Mouse (Mus musculus): Measurements from ENCODE around the gene Dact3. TPM values are rescaled to one million over a fixed set of nuclear protein-coding genes. Genes with fewer than 3 reads are reported as not detected.

The Dact3 gene
- total RNA-seq, 2 experiments from 2014 or later = not detected

DNA sequence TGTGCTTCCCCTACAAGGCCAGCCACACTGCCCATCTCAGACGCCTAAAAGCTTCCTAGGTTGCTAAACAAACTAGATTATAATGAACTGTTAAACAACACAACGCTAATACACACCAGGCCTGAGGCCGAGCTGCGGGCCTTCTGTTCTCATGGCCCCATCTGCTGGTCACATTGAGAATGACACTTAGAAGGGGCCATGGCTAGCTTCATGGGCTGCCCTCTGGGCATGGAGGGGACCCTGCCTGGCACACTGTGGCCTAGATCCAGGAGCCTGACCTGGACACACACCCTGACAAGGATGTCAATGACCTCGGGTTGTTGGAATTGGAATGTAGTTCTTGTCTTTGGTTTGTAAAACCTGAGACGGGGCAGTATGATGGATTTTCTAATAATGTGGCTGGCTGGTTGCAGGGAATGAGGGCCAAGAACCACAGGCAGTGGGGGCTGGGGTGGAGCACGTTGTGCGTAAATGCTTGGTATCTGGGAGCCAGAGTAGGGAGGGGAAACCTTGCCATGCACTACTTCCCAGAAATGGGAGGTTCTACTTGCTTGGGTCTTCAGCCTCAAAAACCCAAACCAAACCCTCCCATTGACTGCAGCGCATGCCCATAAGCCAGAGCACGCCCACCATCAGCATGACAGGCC is 38.8 kb downstream of the Dact3 start:
- ATAC-seq (replicated peaks; ENCODE audit: low FRiP score, poor library complexity, severe bottlenecking) = peak; percentile 83

DNA sequence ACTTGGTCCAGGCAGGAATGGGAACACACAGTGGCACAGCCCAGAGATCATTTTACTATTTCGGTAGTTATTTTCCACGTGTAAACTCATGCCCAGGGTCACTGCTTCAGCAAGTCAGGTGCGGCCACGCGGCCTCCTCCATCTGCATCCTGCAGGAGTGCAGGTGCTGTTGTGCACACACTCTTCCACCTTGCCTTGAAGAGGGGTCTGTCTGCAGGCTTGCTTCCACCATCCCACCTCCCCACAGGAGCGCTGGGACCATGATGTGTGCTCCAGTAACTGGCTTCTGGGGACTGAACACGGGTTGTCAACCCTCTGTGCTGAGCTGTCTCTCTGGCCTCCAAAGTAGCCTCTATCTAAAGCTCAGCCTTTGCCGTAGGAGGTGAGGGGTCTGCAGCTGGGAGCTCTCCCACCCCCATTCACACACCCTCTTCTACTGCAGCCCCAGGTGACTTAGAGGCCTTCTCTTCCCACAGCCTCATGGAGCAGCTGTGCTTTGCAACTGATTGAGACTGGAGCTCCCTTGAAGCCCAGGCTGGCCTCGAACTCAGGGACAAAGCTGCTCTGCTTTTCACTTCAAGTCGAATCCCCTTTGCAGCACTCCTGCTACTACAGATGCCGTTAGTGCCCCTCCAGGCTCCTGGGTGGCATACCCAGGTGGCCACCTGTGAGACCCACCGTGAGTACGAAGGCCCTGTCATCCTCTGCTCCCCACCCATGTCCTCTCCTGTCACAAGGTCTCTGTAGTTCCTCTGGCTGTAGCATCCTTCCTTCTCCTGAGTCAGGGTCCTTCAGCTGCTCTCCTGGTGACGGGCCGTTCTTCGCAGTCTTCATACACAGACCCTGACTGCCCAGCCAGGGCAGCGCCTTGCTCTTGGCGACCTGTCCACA is 39.6 kb downstream of the Dact3 start:
- no peak for ATAC-seq (replicated peaks; ENCODE audit: low FRiP score, poor library complexity, severe bottlenecking)

DNA sequence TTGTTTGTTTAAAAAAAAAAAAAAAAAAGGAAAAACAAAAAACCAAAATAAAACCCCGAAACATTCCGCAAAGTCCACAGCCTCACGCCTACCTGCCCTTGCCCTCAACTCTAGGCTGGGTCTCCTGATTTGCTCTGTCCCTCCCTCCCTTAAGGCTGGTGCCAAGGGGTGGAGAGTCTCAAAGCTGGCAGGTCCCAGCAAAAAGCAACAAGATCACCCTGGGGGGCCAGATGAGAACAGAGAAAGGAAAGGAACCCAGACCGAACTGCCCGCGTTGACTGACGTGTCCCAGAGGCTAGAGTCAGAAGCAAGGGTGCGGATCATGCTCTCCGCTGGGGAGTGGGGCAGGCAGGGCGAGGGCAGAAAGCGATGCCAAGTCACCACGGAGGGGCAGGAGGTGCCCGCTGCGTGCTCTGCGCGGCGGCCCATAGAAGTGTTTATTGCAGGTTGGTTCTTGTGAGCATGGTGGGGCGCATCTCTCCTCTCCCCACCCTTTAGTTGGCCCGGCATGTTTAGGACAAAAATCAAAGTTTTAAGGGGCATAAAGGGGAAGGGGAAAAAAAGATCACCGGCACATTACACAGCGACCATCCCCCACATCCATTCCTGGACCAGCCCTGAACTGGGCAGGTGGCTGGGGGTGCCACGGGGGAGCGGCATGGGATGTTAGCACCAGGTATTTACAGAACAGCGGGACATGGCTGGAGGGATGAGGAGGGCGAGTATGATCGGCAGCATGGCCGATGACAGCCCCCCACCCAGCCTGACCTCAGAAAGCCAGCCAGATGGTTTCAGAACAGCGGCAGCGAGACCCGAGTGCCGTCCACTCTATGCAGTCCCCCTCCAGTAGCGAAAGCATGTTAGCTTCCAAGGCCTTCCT is 40.6 kb downstream of the Dact3 start:
- ATAC-seq (replicated peaks; ENCODE audit: low FRiP score, poor library complexity, severe bottlenecking) = no peak

DNA sequence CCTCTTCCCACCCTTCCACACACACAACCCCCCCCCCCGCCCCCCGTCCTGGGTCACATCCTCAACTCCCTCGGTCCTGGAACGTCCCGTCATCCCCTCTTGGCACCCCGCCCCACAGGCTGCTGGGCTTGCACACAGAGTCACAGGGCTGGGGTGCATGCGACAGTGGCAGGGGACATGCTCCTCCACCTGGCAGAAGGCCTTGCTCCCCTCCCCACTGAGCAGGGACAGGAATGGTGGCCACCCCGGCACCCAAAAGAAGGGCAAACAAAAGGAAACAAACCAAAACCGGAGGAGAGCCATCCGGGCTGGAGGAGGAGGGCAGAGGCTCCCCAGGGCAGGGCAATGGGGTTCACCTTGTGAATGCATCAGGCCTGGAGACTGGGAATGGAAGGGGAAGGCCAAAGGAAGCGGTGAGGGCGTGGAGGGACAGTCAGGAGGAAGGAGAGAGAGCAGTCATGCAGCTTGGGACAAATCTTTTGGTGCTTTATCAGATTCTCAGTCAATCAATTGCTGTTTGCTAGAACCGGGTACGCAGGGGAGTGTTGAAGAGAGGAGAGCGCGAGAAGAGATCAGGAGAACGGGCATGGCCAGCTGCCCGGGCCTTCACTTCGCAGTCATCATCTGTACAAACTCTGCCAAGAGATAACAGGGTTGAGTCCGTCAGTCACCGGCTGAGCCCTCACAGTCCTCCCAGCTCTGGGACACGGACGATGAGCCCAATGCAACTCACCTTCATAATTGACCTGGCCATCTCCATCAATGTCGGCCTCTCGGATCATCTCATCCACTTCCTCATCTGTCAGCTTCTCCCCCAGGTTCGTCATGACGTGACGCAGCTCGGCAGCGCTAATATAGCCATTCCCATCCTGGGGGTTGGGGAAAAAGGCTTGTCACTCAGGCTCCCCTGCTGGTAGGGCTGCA is 41.5 kb downstream of the Dact3 start:
- ATAC-seq (replicated peaks; ENCODE audit: low FRiP score, poor library complexity, severe bottlenecking) = no peak

DNA sequence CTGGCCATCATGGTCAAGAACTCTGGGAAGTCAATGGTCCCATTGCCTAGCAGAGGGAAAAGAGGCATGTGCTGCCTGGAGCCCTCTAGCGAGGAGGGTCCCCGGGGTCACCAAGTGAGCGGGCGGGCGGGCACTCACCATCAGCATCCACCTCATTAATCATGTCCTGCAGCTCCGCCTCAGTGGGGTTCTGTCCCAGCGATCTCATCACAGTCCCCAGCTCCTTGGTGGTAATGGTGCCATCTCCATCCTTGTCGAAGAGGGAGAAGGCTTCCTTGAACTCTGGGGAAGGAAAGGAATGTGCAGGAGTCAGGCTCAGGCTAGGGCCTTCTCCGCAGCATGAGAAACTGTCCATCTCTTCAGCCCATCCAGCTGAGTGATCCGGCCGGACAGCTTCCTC is 42.3 kb downstream of the Dact3 start:
- ATAC-seq (replicated peaks; ENCODE audit: low FRiP score, poor library complexity, severe bottlenecking) = no peak

DNA sequence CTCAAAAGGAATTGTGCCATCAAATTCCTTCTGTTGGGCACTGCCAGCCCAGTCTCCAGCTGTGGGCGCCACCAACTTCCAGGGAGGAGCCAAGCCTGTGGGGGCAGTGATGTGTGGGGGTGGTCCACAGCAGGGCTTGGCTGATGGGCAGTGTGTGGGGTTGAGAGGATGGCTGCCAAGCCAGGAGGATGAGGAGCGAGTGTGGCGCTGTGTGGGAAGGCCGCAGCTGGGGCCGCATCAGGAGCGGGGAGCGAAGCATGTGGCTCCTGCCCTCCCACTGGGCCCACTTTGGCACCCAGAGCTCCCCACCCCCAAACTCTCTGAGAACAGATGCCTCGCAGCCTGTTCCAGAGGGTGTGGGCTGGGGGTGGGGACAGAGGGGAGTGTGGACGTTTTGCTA is 42.9 kb downstream of the Dact3 start:
- no peak for ATAC-seq (replicated peaks; ENCODE audit: low FRiP score, poor library complexity, severe bottlenecking)

DNA sequence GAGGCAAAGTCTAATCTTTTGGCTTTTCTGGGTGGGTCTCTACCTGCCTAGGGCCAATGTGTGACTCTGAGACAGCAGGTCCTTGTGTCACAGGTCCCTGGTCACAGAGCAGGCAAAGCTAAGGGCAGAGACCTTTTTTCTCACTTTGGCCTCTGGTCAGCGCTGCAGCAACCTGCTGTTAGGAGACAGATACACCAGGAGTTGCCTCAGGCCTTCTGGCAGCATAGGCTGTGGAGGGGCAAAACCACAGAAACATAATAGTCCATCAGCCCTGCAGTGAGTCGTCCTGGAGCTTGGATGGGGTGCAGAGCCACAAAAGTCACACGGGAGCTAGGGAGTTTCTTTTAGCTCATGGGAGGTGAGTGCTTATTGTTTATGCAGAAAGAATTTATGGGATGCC is 43.6 kb downstream of the Dact3 start:
- ATAC-seq (replicated peaks; ENCODE audit: low FRiP score, poor library complexity, severe bottlenecking) = no peak

DNA sequence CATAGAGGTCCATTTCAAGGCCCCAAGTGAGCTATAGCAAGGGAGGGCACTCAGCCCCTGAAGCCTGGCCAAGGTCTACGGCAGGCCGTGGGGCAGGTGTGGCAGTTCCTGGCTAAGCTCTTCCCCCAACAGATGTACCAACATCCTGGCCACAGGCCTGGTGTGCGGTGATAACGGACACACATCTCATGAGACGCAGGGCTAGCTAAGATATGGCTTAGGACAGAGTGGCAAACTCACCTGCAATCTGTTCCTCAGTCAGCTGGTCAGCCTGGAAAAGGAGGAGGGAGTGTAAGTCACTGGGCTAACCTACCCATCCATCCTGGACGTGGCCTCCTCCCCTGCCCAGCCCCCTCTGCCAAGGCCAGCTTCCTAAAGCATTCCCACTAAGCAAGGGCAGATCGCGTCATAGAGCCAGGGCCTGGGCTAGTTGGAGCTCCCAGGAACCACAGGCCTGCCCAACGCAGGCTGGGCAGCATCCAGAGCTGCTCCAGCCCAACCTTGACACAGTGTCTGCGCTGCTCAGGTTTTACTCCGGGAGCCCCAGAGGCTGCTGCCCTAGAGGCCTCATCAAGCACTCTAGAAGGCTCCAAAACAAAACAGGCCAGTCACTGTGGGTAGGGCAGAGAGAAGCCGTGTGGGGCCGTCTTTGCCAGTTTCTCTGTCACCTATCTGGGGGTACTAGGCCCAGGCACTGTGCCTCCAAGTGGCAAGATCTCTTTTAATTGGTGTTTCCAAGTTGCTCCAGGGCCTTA is 44.5 kb downstream of the Dact3 start:
- peak; percentile 62 for ATAC-seq (replicated peaks; ENCODE audit: low FRiP score, poor library complexity, severe bottlenecking)

DNA sequence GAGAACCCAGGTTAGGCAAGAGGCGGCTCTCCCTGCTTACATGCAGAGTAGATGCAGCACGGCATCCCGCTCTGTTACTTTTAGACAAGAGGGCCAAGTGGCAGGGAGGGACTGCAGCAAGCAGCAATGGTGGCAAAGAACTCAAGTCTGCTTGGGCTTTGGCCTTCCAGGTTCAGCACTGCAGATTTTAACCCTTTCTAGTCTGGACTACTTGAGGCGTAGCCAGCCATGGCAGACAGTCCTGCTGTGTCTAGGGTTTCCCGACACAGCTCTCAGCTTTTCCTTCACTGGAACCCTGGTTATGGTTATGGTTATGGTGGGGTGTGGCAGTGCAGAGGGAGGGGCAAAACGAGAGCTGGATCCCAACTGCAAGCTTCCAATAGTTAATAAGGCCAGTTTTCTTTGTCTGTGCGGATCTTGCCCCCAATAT is 45.0 kb downstream of the Dact3 start:
- ATAC-seq (replicated peaks; ENCODE audit: low FRiP score, poor library complexity, severe bottlenecking) = no peak

DNA sequence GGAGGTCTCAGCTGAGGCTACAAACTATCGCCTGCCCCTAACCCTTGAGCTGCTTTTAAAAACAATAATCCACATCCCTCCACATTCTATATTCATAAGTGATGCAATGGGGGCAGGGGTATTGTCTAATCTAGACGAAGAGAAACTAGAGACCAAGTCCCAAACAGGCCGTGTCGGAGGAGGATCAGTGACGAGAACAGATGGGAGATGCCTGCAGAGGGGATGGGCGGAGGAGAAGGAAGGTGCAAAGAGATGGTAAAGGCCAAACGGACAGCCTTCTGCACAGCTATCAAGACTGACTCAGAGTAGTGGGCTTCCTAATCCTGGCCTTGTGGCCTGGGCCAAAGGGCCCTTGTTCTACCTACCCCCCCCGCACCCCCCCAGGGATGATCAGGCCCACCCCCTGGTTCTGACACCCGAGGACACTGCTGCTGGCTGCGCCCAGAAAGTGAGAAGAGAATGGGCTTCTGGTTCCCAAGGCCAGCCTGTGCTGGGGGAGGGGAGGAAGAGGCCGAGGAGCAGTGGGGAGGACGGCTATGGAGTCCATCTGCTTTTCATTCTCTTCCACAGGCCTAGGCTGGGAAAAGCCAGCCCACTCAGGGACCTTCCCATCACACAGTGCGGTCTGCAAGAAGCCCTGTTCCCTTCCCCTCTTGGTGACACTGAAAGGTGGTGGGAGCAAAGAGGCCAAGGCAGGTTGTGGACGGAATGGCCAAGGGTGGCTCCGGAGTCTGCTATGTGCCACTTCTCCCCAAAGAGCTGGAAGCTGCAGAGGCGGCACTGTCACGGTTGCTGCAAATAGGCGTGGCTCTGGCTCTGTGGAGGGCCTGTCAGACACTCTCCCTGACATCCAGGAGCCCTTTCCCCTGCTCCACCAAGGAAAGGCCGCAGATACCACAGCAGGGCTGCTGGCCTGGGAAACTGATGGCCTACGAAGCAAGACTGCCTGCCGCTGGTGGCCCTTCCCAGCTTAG is 46.0 kb downstream of the Dact3 start:
- no peak for ATAC-seq (replicated peaks; ENCODE audit: low FRiP score, poor library complexity, severe bottlenecking)

DNA sequence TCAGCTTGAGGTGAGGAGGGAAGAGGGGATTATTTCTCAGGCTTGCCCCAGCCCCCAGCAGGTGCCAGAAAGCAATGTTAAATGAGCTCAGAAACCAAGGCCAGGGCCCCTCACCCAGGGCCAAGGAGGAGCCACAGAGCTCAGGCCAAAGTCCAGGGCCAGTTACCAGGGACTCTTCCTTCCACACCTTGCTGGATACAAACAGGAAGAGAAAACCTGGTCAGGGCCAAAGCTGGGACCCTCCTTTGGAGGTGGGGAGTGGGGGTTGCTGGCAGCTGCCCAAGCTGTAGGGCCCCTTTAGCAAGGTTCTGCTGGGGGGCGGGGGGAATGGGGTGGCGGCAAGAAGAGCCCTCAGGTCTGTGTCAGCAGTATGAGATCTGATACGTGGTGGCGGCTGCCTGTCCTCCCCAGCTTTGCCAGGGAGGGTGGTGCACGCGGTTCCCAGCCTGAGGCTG is 46.8 kb downstream of the Dact3 start:
- no peak for ATAC-seq (replicated peaks; ENCODE audit: low FRiP score, poor library complexity, severe bottlenecking)

DNA sequence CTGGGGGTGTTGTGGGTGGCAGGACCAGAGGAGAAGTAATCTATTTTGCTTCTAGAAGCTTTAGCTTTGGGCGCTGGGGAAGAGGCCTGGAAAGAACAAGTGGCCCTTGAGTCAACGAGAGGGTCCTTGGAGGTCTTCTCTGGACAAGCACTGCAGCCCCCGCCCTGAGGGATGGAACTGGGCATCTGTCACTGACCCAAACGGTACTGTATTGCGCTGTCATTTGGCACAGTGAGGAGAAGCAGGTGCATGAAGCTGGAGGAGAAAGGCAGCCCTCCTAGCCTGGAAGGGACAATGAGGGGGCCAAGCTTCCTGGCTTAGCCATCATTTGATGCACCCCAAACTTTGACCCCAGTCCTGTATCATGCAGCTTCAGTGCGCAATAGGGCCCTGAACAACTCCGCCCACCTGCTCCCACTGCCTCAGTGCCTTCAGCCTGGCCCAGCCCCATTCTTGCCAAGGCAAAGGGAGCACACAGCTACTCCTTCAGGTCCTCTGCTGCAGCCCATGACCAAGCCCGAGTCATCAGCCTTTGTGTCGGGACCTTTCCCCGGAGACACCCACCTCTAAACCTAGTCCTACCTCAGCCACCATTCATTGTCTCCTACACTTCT is 47.4 kb downstream of the Dact3 start:
- ATAC-seq (replicated peaks; ENCODE audit: low FRiP score, poor library complexity, severe bottlenecking) = peak; percentile 47

DNA sequence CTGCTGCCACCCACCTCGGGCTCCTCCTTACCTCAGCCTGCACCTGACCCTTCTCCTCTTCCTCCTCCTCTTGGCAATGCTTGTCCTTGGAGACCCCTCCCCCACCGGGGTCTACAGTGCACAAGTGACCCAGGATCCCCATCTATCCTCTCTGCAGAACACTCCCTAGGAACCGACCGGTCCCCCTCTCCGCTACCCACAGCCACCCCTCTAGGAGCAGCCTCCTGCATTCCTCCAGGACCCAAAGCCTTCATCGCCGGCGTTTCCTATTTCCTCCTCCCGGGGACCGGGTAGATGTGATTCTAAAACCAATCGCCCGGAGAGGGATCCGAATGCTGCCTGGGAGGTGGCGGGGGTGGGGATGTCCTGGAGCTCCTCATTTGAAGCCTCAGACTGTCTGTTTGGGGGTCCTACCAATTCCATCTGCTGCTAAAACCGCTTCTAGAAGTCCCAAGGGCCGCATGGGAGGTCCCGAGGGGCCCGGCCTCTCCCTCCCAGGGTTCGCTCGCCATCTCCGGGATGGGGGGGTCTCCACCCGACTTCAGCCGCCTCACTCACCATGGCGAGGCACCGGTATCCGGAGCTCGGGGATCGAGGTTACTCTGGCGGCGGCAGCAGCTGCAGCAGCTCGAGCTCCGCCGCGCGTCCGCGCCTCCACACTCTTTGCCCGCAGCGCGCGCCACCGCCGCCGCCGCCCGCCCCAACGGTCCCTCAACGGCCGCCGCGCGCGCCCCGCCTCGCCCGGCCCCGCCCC is 48.3 kb downstream of the Dact3 start:
- ATAC-seq (replicated peaks; ENCODE audit: low FRiP score, poor library complexity, severe bottlenecking) = no peak

DNA sequence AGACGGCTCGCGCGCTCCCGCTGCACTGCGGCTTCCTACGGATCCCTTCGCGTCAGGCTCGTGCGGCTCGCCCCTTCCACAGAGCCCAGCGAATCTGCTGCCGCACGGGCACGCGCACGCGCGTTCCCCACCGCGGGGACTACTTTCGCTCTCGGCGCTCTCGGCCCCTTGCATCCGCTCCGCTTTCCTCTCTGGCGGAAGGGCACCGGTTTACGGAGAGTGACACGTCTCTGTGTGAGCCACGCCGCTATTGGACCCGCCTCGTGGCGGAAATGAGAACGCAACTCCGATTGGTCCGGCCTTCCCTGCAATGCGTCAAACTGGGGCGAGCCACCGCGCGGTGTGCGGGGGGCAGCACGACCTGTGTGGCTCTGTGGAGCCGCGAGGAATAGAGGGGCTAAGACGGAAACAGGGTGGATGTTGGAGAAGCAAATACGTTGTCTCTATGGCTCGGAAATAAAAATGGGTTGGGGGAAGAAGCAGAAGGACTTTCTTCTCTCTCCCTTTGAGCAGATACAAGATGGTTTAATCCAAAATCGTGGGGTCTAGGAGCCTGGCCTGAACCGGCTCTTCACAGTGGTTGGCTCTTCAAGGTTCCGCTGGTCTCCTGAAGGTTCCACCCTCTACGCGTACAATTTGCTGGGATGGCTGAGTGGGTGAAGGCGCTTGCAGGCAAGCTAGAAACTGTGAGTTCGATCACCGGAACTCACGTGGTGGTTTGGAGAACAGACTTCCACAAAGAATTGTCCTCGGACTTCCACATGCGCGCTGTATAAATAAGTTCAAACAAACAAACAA is 49.1 kb downstream of the Dact3 start, which contains the start of gene Calm3:
Gene Calm3 (minus strand): TSS at position 78 of the 798 bp plus-strand sequence.
- ATAC-seq (replicated peaks; ENCODE audit: low FRiP score, poor library complexity, severe bottlenecking) = peak; percentile 85

DNA sequence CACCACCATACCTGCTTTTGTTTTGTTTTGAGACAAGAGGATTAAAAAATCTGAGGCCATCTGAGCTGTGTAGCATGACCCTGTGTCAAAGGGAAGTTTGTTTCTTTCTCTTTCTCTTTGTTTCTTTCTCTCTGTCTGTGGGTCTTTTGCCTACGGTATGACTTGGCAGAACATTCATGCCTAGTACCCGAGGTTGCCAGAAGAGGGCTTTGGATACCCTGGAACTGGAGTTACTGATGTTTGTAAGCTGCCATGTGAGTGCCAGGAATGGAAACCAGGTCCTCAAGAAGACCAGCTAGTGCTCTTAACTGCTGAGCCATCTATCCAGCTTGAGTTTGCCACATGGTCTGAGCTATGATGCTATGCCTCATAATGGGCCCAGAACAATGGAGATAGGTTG is 53.2 kb downstream of the Dact3 start:
- ATAC-seq (replicated peaks; ENCODE audit: low FRiP score, poor library complexity, severe bottlenecking) = no peak

Data from erythroblast, adult 5-6 weeks (primary cell).